Mouse (Mus musculus) heart, postnatal 25 days (tissue): ENCODE data around the gene Krtap4-6. TPM values are rescaled to one million over a fixed set of nuclear protein-coding genes. Genes with fewer than 3 reads are reported as not detected.

Experiments
- total RNA-seq, 2 experiments: library from RNA; stranded (reverse); gene quantifications; 2 replicates each; pipeline ENCODE4 v1.2.3; 2021

Gene Krtap4-6
- total RNA-seq, 2 experiments from 2014 or later: not detected

Other genes starting within 250 kb of the Krtap4-6 start
- gene Krt12, start 243.7 kb downstream of the Krtap4-6 start, total RNA-seq: not detected
- not detected for gene Krt20, start 227.8 kb downstream of the Krtap4-6 start, total RNA-seq
- not detected for gene Krt23, start 172.8 kb downstream of the Krtap4-6 start, total RNA-seq
- not detected for gene Krt39, start 144.6 kb downstream of the Krtap4-6 start, total RNA-seq
- not detected for gene Krt40, start 122.8 kb downstream of the Krtap4-6 start, total RNA-seq
- not detected for gene Krtap3-3, start 115.1 kb downstream of the Krtap4-6 start, total RNA-seq
- gene Krtap3-2, start 109.1 kb downstream of the Krtap4-6 start, total RNA-seq: not detected
- gene Gm11939, start 106.5 kb downstream of the Krtap4-6 start, total RNA-seq: not detected
- not detected for gene Krtap3-1, start 99.3 kb downstream of the Krtap4-6 start, total RNA-seq
- gene Krtap1-5, start 84.9 kb downstream of the Krtap4-6 start, total RNA-seq: not detected
- gene Krtap1-4, start 82.3 kb downstream of the Krtap4-6 start, total RNA-seq: not detected
- gene Krtap1-3, start 74.6 kb downstream of the Krtap4-6 start, total RNA-seq: not detected
- gene Krtap9-3, start 67.9 kb downstream of the Krtap4-6 start, total RNA-seq: not detected
- not detected for gene Gm11938, start 62.7 kb downstream of the Krtap4-6 start, total RNA-seq
- not detected for gene Gm11937, start 55.8 kb downstream of the Krtap4-6 start, total RNA-seq
- not detected for gene Krtap2-4, start 51.1 kb downstream of the Krtap4-6 start, total RNA-seq
- not detected for gene Gm11562, start 45.5 kb downstream of the Krtap4-6 start, total RNA-seq
- not detected for gene Krtap4-1, start 37.7 kb downstream of the Krtap4-6 start, total RNA-seq
- not detected for gene Krtap4-2, start 30.9 kb downstream of the Krtap4-6 start, total RNA-seq
- not detected for gene Krtap4-7, start 21.9 kb downstream of the Krtap4-6 start, total RNA-seq
- gene Gm11555, start 15.7 kb downstream of the Krtap4-6 start, total RNA-seq: not detected
- not detected for gene Gm11563, start 7.0 kb downstream of the Krtap4-6 start, total RNA-seq
- not detected for gene Gm14190, start 24.8 kb upstream of the Krtap4-6 start, total RNA-seq
- gene Gm14180, start 68.3 kb upstream of the Krtap4-6 start, total RNA-seq: not detected
- not detected for gene Gm11595, start 107.0 kb upstream of the Krtap4-6 start, total RNA-seq
- gene Krtap4-8, start 114.7 kb upstream of the Krtap4-6 start, total RNA-seq: not detected
- not detected for gene Krtap4-9, start 119.2 kb upstream of the Krtap4-6 start, total RNA-seq
- gene Gm11596, start 127.5 kb upstream of the Krtap4-6 start, total RNA-seq: not detected
- not detected for gene Gm11569, start 133.0 kb upstream of the Krtap4-6 start, total RNA-seq
- not detected for gene Gm11554, start 138.5 kb upstream of the Krtap4-6 start, total RNA-seq
- gene Krtap4-13, start 143.9 kb upstream of the Krtap4-6 start, total RNA-seq: not detected
- not detected for gene Gm11564, start 149.7 kb upstream of the Krtap4-6 start, total RNA-seq
- gene 2300003K06Rik, start 172.1 kb upstream of the Krtap4-6 start, total RNA-seq: not detected
- not detected for gene Krtap4-16, start 185.6 kb upstream of the Krtap4-6 start, total RNA-seq
- gene Gm11568, start 192.0 kb upstream of the Krtap4-6 start, total RNA-seq: not detected
- gene Gm11559, start 198.5 kb upstream of the Krtap4-6 start, total RNA-seq: not detected
- not detected for gene Krtap9-1, start 207.4 kb upstream of the Krtap4-6 start, total RNA-seq
- not detected for gene Gm11567, start 213.2 kb upstream of the Krtap4-6 start, total RNA-seq
- gene Krtap31-1, start 242.0 kb upstream of the Krtap4-6 start, total RNA-seq: not detected
- not detected for gene Gm11565, start 248.8 kb upstream of the Krtap4-6 start, total RNA-seq